ENCODE assay signal across 14 mouse cellular contexts in the genomic region with DNA sequence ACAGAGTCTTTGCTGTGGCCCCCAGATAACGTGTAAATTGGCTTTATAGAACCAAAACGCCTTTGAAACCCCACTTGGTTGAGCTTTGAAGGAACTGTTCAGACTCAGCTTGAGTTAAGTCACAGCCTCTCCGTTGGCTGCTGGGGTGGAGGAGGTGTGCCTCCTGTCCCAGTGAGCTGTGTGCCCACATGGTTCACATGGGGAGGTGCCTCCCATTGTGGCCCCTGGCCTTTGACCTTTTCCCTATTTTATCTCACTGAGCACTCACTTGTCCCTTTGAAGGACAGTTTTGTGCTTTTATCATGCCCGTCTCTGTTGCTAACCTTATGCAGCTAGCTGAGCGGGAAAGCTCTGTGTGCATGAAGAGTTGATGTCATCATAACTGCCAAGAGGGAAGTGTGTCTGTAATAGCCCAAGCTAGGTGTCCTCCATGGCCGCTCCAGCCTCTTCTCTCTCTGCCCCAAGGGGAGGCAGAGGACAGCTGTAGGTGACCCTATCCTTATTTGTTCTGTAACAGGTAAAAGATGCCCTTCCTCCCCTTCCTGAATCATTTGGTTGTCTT. TPM values are rescaled to one million over a fixed set of nuclear protein-coding genes. Genes with fewer than 3 reads are reported as not detected.
DNase-seq lines count a peak whose midpoint lies in the region; ATAC-seq and TF ChIP-seq lines count a peak whose summit lies in the region.
"Had no signal": no experiment of that assay in that cellular context is flagged by ENCODE, and none has a peak within 500 bp of the region (broad histone marks: within the 10 kb centered on the region; RNA-seq: fewer than 3 reads in every experiment).

No protein-coding gene starts in this region.

- no peak overlapping the region for H3K9ac ChIP-seq in heart, embryonic 13.5 days
- H3K9ac ChIP-seq in liver, embryonic 13.5 days = no peak overlapping the region

- no peaks in the 10 kb centered on the region for H3K27me3 ChIP-seq in heart, embryonic 13.5 days (replicated peaks)
- H3K27me3 ChIP-seq in spleen, adult 2 months (ENCODE audit: control insufficient read depth, insufficient read depth, low read length) = no peaks in the 10 kb centered on the region
- H3K27me3 ChIP-seq in liver, embryonic 13.5 days = no peaks in the 10 kb centered on the region

- H3K36me3 ChIP-seq in heart, embryonic 13.5 days = peaks cover 27% of the 10 kb centered on the region
- H3K36me3 ChIP-seq in spleen, adult 2 months (ENCODE audit: control insufficient read depth, insufficient read depth, low read length) = no peaks in the 10 kb centered on the region
- H3K36me3 ChIP-seq in liver, embryonic 13.5 days = no peaks in the 10 kb centered on the region

- no peak for TF ChIP-seq POLR2A in spleen, adult 2 months (IDR thresholded peaks at IDR 0.05; ENCODE audit: low read depth, low read length)

- H3K4me3 ChIP-seq in heart, embryonic 13.5 days = no peak overlapping the region
- no peak overlapping the region for H3K4me3 ChIP-seq in spleen, adult 2 months (ENCODE audit: extremely low read depth, insufficient read depth, insufficient read length)
- H3K4me3 ChIP-seq in liver, embryonic 13.5 days (replicated peaks) = no peak overlapping the region
- H3K4me3 ChIP-seq: erythroblast, embryonic 14.5 days; myocyte had no signal

- no peaks in the 10 kb centered on the region for H3K9me3 ChIP-seq in heart, embryonic 13.5 days
- no peaks in the 10 kb centered on the region for H3K9me3 ChIP-seq in liver, embryonic 13.5 days (replicated peaks)

- no peak overlapping the region for H3K4me2 ChIP-seq in heart, embryonic 13.5 days
- no peak overlapping the region for H3K4me2 ChIP-seq in liver, embryonic 13.5 days
- H3K4me2 ChIP-seq: heart, embryonic 11.5 days had no signal

- intact Hi-C loops in left cerebral cortex, postnatal 14 days (cut with DNase I) = no loop called here

- no peak for DNase-seq in heart, adult 11 months
- no peak for DNase-seq in spleen, adult 2 months (ENCODE audit: low read depth in 1 of 2, low spot score in 2 of 2)
- no peak for DNase-seq in spleen, postnatal 14 days (ENCODE audit: low spot score in 2 of 2)
- DNase-seq in liver, embryonic 13.5 days = peak; percentile 15
- DNase-seq in left cerebral cortex, postnatal 14 days (ENCODE audit: low spot score in 2 of 2) = no peak
- DNase-seq in lung, postnatal 10 days = no peak

- 23% methylated on average over 6 of the region's 6 CpGs for WGBS in heart, embryonic 13.5 days
- WGBS in spleen, adult 2 months = 62% methylated on average over 6 of the region's 6 CpGs
- WGBS in liver, embryonic 13.5 days (ENCODE audit: insufficient replicate concordance) = 12% methylated on average over 6 of the region's 6 CpGs

- no peak for ATAC-seq in heart, embryonic 13.5 days (ENCODE audit: extremely low read depth, insufficient number of reproducible peaks, low FRiP score, low TSS enrichment)
- ATAC-seq in liver, embryonic 13.5 days (ENCODE audit: low read depth) = peak; percentile 43
- ATAC-seq: inflammation-experienced regulatory T-cells, adult 6 months had no signal

- H3K27ac ChIP-seq in heart, embryonic 13.5 days (replicated peaks) = peak overlapping the region; percentile 64
- peak overlapping the region; percentile 60 for H3K27ac ChIP-seq in spleen, adult 2 months (ENCODE audit: insufficient read depth, low read length)
- H3K27ac ChIP-seq in liver, embryonic 13.5 days = no peak overlapping the region

- no peak for TF ChIP-seq CTCF in spleen, adult 2 months (IDR thresholded peaks at IDR 0.05; ENCODE audit: extremely low read depth, insufficient read depth, insufficient read length, insufficient replicate concordance)

- H3K4me1 ChIP-seq in heart, embryonic 13.5 days = peaks cover 67% of the 10 kb centered on the region
- H3K4me1 ChIP-seq in spleen, adult 2 months (ENCODE audit: control insufficient read depth, insufficient read depth, insufficient read length) = peaks cover 26% of the 10 kb centered on the region; the same call in 1 of the 2 replicates
- H3K4me1 ChIP-seq in liver, embryonic 13.5 days (replicated peaks) = peaks cover 47% of the 10 kb centered on the region

RNA-seq across cellular contexts. Expression of gene Rho, which starts 23.0 kb away (rescaled TPM):
- polyA plus RNA-seq in heart, embryonic 13.5 days (2015; fragmentation: Nextera tagmentation; extraction: Ambion mirVana) = 0.08 TPM in 1 of 2 replicates, not detected in the other
- 0.16 and 0.37 TPM in 2 replicates for polyA plus RNA-seq in spleen, adult 2 months (2012; rRNA removed)
- not detected in 2 replicates for polyA plus RNA-seq in liver, embryonic 13.5 days (2015; fragmentation: Nextera tagmentation; extraction: Ambion mirVana)
- under 1 TPM; 0.25 to 0.64 TPM for total RNA-seq in left cerebral cortex, postnatal 14 days (2021)
- polyA plus RNA-seq: erythroblast, embryonic 14.5 days had no signal

RNA-seq across cellular contexts. Expression of gene H1foo, which starts 36.2 kb away (rescaled TPM):
- not detected in 2 replicates for polyA plus RNA-seq in heart, embryonic 13.5 days (2015; fragmentation: Nextera tagmentation; extraction: Ambion mirVana)
- polyA plus RNA-seq in spleen, adult 2 months (2012; rRNA removed) = not detected in 2 replicates
- not detected in 2 replicates for polyA plus RNA-seq in liver, embryonic 13.5 days (2015; fragmentation: Nextera tagmentation; extraction: Ambion mirVana)
- total RNA-seq in left cerebral cortex, postnatal 14 days (2021) = not detected
- total RNA-seq: layer of hippocampus, adult 18-20 months; left cerebral cortex, postnatal 36 days had no signal
- polyA plus RNA-seq: erythroblast, embryonic 14.5 days; frontal cortex, adult 2 months; heart, embryonic 11.5 days; inflammation-experienced regulatory T-cells, adult 6 months; myocyte had no signal

RNA-seq across cellular contexts. Expression of gene Ift122, which starts 55.2 kb away (rescaled TPM):
- 21.2 and 21.4 TPM in 2 replicates for polyA plus RNA-seq in heart, embryonic 13.5 days (2015; fragmentation: Nextera tagmentation; extraction: Ambion mirVana)
- polyA plus RNA-seq in spleen, adult 2 months (2012; rRNA removed) = 4.5 and 4.6 TPM in 2 replicates
- 2.9 and 3.0 TPM in 2 replicates for polyA plus RNA-seq in liver, embryonic 13.5 days (2015; fragmentation: Nextera tagmentation; extraction: Ambion mirVana)
- total RNA-seq in left cerebral cortex, postnatal 14 days (2021) = 10 to 100 TPM; 31.6 to 35.1 TPM

RNA-seq across cellular contexts. Expression of gene Mbd4, which starts 55.3 kb away (rescaled TPM):
- 8.7 and 10.4 TPM in 2 replicates for polyA plus RNA-seq in heart, embryonic 13.5 days (2015; fragmentation: Nextera tagmentation; extraction: Ambion mirVana)
- polyA plus RNA-seq in spleen, adult 2 months (2012; rRNA removed) = 3.2 and 3.5 TPM in 2 replicates
- polyA plus RNA-seq in liver, embryonic 13.5 days (2015; fragmentation: Nextera tagmentation; extraction: Ambion mirVana) = 9.9 and 12.1 TPM in 2 replicates
- total RNA-seq in left cerebral cortex, postnatal 14 days (2021) = 1 to 10 TPM; 7.4 to 8.1 TPM
